Mouse (Mus musculus) neural tube, embryonic 15.5 days (tissue): ENCODE measurements around the gene Gm49355. TPM values are rescaled to one million over a fixed set of nuclear protein-coding genes. Genes with fewer than 3 reads are reported as not detected.

Experiments used
- ATAC-seq: fragments of 200-750 bp; cut with Nextera tagmentation; 2 replicates; pipeline ENCODE4 v1.8.0; 2017; ENCODE audit warnings: mild to moderate bottlenecking, moderate TSS enrichment, moderate library complexity; ENCODE audit not compliant: low FRiP score
- H3K27ac ChIP-seq: fragments of 300-500 bp; sonication (generic); replicated peaks from 2 replicates; pipeline ENCODE4 v1.5.1; 2015; ENCODE audit warnings: mild to moderate bottlenecking, inconsistent platforms
- H3K27me3 ChIP-seq: fragments of 300-500 bp; sonication (generic); replicated peaks from 2 replicates; pipeline ENCODE4 v1.6.1; 2015; ENCODE audit warnings: inconsistent platforms
- H3K36me3 ChIP-seq: fragments of 300-500 bp; sonication (generic); 2 replicates; pipeline ENCODE4 v1.6.1; 2015; ENCODE audit warnings: inconsistent platforms
- H3K4me1 ChIP-seq: fragments of 300-500 bp; sonication (generic); 2 replicates; pipeline ENCODE4 v1.6.1; 2015; ENCODE audit warnings: inconsistent platforms
- H3K4me2 ChIP-seq: fragments of 300-500 bp; sonication (generic); 2 replicates; pipeline ENCODE4 v1.6.1; 2015; ENCODE audit warnings: inconsistent platforms, mild to moderate bottlenecking, moderate library complexity
- H3K4me3 ChIP-seq: fragments of 300-500 bp; sonication (generic); replicated peaks from 2 replicates; pipeline ENCODE4 v1.5.1; 2015; ENCODE audit warnings: mild to moderate bottlenecking, inconsistent platforms
- H3K9ac ChIP-seq: fragments of 300-500 bp; sonication (generic); replicated peaks from 2 replicates; pipeline ENCODE4 v1.6.1; 2015; ENCODE audit warnings: mild to moderate bottlenecking, inconsistent platforms
- H3K9me3 ChIP-seq: fragments of 300-500 bp; sonication (generic); replicated peaks from 2 replicates; pipeline ENCODE4 v1.6.1; 2016; ENCODE audit warnings: inconsistent platforms
- WGBS: fragments of 180-500 bp; shearing (Covaris S2); methylation state at CpG from one replicate; pipeline ENCODE4 v1.1.7; 2015; ENCODE audit warnings: mixed read lengths; 5-methylcytosine and 5-hydroxymethylcytosine counted together
- polyA plus RNA-seq: library from polyadenylated mRNA; unstranded; fragments of >200 nt; fragmentation: Nextera tagmentation; extraction: Ambion mirVana; gene quantifications from 2 replicates; pipeline ENCODE4 v1.2.1, GENCODE M21; 2015

The Gm49355 gene
- polyA plus RNA-seq, 1 experiment from 2014 or later: 0.08 TPM

DNA sequence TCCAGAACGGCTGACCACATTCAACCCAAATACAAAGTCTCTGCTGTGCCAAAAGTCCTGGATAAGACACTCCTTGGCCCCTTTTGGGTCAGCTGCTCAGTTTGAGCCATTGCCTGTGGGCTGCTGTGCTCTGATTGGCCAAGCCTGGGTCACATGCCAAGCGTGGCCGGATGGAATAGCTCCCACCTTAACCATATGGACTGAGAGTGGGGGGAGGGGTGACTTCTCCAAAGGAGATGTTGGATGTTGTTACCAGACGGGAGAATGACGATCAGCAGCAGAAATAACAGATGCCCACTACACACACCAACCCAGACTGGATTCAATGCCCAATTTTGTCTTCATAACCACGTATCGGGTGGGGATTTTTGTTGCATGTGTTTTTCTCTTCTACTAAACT lies 51.1 kb downstream of the Gm49355 start:
- no peak for ATAC-seq
- Histone ChIP-seq H3K9me3 (no peaks in the 10 kb centered on the region), H3K4me2 (no peak overlapping the region), H3K4me1 (peaks cover 5% of the 10 kb centered on the region), H3K4me3 (no peak overlapping the region), H3K9ac (no peak overlapping the region), H3K36me3 (no peaks in the 10 kb centered on the region), H3K27ac (no peak overlapping the region), H3K27me3 (peaks cover 76% of the 10 kb centered on the region)
- 54% methylated on average over 7 of the region's 7 CpGs for WGBS

DNA sequence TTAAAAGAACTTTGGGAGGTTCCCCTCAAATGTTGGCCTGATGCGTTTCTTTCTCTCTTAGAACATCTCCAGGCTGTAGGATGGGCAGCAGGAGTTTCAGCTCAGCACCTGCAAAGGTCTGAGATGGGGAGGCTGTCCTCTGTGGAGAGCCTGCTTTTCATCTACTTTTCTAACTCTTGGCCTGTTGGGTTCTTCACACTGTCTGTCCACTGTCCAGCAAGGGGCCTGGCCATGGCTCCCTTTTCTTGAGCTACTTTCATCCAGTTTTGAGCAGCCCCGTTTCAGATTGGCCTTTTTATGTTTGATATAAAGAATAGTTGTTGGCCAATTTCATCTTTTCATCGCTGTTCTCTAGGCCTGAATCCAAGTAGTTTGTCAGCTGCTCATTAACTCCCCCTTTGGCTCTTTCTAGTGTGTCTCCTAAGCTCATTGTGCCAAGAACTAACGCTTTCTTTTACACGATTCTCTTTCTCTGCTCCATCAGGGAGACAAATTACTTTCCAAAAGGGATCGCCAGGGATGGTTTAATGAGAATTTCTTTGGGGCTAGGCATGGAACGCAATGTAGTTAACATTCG lies 53.7 kb downstream of the Gm49355 start:
- 3% methylated on average over 8 of the region's 8 CpGs for WGBS
- peaks cover 11% of the 10 kb centered on the region for H3K4me1 ChIP-seq
- H3K36me3 ChIP-seq: no peaks in the 10 kb centered on the region
- no peaks in the 10 kb centered on the region for H3K9me3 ChIP-seq
- no peak overlapping the region for H3K9ac ChIP-seq
- no peak overlapping the region for H3K4me2 ChIP-seq
- H3K27me3 ChIP-seq: peaks cover 89% of the 10 kb centered on the region
- H3K27ac ChIP-seq: no peak overlapping the region
- ATAC-seq: no peak
- no peak overlapping the region for H3K4me3 ChIP-seq

DNA sequence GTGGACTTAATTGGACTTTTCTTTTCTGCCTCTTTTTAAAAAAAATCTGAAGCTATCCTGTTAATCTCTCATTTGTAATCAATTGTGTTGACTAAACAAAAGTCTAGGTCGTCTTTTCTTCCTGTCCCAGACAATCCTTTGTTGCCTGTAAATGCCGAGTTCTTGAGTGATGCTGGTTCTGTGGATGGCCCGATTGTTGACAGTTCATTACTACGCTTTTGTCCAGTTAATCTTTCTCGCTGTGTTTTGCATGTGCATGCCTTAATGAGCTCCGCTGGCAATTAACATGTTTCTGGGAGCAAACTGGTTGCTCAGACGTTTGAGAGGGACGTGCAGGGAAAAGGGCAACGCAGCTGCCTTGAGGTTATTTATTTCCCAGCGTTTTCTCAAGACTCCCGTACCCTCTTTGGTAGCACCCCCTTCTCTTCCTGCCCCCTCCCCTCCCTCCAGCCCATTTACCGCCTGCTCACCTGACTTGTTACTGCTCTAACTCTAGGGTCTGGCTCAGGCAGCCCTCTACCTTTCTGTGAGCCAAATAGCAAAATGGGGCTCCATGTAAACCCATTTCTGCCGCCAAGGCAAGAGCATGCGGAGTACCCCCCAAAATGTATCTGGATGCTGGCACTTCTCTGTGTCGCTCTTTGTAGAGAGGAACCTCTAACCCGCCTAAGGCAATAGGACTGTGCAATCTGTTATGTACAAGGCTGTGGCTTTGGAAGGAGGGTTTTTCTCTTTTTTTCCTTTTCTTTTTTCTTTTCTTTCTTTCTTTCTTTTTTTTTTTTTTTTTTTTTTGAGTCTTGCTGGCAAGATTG lies 54.4 kb downstream of the Gm49355 start:
- ATAC-seq: no peak
- H3K4me3 ChIP-seq: no peak overlapping the region
- no peak overlapping the region for H3K9ac ChIP-seq
- no peaks in the 10 kb centered on the region for H3K9me3 ChIP-seq
- H3K27me3 ChIP-seq: peaks cover 88% of the 10 kb centered on the region
- H3K4me1 ChIP-seq: peaks cover 11% of the 10 kb centered on the region
- H3K36me3 ChIP-seq: no peaks in the 10 kb centered on the region
- WGBS: 1% methylated on average over 16 of the region's 16 CpGs
- no peak overlapping the region for H3K27ac ChIP-seq
- peak overlapping the region; percentile 1; the same call in 1 of the 2 replicates for H3K4me2 ChIP-seq

DNA sequence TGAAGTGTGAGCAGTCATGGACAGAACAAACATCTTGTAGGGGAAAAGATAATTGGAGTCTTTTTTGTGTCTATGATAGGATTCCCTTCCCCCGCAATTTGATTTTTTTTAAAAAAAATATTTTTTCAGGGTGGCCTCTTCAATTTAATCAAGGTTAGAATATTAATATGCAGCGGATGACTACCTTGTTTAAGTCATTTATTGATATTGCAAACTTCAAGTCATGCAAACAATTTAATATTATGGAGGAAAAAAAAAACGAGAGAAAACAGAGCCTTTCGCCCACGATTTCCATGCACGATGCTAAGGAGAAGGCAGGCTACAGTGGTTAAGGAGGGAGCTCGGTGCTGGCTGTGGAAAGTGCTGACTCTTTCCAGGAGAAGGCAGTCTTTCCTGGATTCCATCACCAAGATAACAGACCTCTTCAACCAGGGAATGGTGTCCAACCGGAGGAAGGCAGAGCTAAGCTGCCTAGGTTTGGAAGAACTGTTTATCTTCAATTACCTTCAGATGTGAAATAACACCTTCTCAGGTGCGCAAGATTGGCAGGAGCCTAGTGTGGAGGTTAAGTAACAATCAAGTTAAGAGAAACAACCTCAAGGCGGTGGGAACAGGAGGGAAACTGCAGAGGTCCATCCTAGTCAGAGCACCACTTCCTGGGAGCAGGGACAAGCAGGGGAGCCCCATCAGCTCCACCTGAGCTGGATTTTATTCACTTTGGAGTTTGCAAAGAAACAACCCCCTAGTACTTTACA lies 55.2 kb downstream of the Gm49355 start:
- H3K27me3 ChIP-seq: peaks cover 91% of the 10 kb centered on the region
- no peak overlapping the region for H3K4me2 ChIP-seq
- ATAC-seq: no peak
- no peak overlapping the region for H3K27ac ChIP-seq
- H3K4me1 ChIP-seq: peaks cover 11% of the 10 kb centered on the region
- H3K36me3 ChIP-seq: no peaks in the 10 kb centered on the region
- H3K9me3 ChIP-seq: no peaks in the 10 kb centered on the region
- 2% methylated on average over 10 of the region's 10 CpGs for WGBS
- H3K4me3 ChIP-seq: no peak overlapping the region
- no peak overlapping the region for H3K9ac ChIP-seq

DNA sequence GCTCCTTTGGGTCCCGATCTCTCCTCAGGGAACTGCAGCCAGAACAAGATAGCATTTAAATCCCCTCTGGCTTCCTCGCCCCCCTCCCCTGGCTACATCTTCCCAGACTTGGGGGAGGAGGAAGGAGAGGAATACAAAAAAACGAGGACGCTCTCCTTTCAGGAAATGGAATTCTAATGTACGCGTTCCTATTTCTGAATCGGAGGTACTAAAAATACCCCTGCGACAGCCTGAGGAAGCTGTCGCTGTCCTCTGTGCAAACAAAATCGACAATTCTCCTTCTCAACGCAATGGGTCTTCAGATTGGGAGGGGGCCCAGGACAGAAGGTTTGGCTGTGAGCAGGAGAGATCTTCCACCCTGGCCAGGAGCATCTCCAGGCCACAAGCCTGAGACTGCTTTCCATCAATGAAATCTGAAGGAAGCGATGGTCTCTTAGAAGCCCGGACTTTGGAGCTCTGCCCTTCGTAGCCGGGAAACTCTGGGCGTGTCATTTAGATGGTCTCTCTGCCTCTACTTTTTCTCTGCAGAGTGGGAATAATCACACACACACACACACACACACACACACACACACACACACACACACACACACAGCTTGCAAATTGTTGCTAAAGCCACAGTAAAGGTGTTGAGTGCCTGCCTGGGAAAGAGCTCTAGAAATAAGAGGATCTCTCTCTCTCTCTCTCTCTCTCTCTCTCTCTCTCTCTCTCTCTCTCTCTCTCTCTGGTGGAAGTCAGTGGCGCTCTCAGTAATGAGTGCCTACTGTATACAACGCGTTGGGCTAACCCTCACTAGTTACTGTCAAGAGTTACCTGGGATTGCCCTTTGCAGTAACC lies 56.7 kb downstream of the Gm49355 start:
- no peak overlapping the region for H3K9ac ChIP-seq
- H3K4me2 ChIP-seq: no peak overlapping the region
- ATAC-seq: no peak
- no peak overlapping the region for H3K4me3 ChIP-seq
- peaks cover 23% of the 10 kb centered on the region for H3K4me1 ChIP-seq
- peaks cover 91% of the 10 kb centered on the region for H3K27me3 ChIP-seq
- 1% methylated on average over 19 of the region's 19 CpGs for WGBS
- H3K27ac ChIP-seq: no peak overlapping the region
- no peaks in the 10 kb centered on the region for H3K36me3 ChIP-seq
- H3K9me3 ChIP-seq: no peaks in the 10 kb centered on the region

DNA sequence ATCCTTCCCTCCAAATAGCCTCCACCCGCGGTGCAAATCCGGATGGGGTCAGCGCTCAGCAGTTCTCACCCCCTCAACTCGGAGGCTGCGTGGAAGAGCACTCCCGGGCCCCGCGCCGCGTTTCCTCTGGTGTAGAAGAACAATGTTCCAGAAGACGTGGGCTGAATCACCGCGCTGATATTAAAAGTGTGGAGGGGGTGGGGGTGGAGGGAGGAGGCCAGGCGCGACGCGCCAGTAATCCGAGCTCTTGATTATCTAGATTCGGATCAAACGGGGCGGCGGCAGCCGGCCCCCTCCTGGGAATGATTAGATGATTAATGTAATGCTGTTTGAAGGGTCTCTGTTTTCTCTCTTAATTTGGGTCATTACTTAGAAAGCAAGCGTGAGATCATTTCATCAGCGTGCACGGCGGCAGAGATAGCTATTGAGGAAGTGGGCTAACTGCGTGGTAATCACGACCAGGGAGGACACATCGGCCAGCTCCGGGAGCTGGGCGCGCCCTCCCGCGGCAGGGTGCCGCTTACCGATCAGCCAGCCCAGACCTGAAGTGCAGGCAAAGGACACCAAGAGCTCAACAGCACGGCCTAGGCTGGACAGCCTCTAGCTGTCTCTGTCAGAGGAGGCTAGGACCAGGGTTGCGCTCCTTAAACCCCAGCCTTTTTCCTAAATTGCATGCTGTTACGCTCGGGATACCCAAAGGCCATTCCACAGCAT lies 57.5 kb downstream of the Gm49355 start:
- peaks cover 91% of the 10 kb centered on the region for H3K27me3 ChIP-seq
- no peak overlapping the region for H3K4me3 ChIP-seq
- no peak for ATAC-seq
- 0 out of 2 replicates have a peak overlapping the region, but pooled peaks have one; percentile 9 for H3K4me2 ChIP-seq
- no peaks in the 10 kb centered on the region for H3K36me3 ChIP-seq
- no peak overlapping the region for H3K27ac ChIP-seq
- no peaks in the 10 kb centered on the region for H3K9me3 ChIP-seq
- WGBS: under 1% methylated on average over 42 of the region's 42 CpGs
- peaks cover 31% of the 10 kb centered on the region for H3K4me1 ChIP-seq
- no peak overlapping the region for H3K9ac ChIP-seq

DNA sequence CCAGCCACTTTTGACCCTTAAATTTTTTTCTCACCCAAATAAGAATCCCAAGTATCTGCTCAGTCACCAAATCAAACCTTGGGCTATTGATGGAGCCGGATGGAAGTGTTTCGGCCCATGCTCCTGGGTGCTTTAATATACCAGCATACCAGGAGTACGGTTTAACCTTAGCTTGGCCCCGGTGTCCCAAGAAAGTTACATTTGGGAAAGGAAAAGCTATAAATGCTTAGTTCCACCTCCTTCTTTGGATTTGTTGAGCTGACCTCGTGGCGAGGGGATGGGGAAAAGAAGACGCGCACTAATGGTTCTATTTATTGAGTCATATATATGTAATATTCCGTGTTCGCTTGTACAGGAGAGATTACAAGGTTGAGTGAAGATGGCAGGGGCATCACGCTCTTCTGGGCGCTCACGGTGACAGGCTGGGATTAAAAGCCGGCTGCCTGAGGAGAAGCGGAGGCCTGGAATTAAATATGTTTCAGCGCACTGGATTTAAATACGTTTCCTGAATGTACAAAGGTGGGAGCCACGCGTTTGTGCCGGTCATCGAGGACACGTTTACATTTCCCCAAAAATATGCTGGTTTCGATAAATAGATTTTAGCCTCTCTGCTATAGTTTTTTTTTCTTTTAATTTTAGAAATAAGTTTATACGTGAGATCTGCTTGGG lies 58.1 kb downstream of the Gm49355 start:
- no peak for ATAC-seq
- WGBS: 3% methylated on average over 24 of the region's 24 CpGs
- Histone ChIP-seq H3K27ac (no peak overlapping the region), H3K9me3 (no peaks in the 10 kb centered on the region), H3K4me3 (no peak overlapping the region), H3K27me3 (peaks cover 90% of the 10 kb centered on the region), H3K9ac (no peak overlapping the region), H3K4me2 (no peak overlapping the region), H3K4me1 (peaks cover 37% of the 10 kb centered on the region), H3K36me3 (no peaks in the 10 kb centered on the region)

DNA sequence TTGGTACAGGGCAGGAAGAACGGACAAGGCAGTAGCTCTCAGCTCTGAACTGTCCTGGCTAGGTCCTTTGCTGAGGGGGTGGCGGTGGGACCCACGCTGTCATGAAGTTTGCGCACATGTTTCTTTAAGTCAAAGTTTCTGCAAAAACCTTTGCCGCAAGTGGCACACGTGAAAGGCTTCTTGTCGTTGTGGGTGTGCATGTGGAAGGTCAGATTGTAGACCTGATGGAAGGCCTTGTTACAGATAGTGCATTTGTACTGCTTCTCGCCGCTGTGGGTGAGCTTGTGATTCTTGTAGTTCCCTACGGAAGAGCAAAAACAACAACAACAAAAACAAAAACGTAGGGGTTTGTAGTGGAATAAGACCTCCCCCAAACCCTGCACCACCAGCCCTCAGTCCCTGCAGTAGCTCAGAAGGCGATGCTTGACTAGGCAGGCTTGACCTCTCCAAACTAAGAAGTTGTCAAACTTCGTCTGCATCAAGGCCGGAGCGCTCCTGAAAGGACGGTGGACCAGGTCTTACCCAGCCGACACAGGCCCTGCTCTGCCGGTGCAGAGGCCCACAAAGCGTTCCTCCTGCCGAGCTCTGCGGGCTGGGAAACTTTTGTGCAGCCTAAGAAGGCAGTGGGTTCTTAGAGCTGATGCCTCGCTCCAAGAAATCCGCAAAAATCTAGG lies 58.8 kb downstream of the Gm49355 start:
- Histone ChIP-seq H3K4me1 (peaks cover 37% of the 10 kb centered on the region), H3K36me3 (no peaks in the 10 kb centered on the region), H3K9me3 (no peaks in the 10 kb centered on the region), H3K4me2 (no peak overlapping the region), H3K27me3 (peaks cover 89% of the 10 kb centered on the region), H3K9ac (no peak overlapping the region), H3K27ac (no peak overlapping the region), H3K4me3 (no peak overlapping the region)
- no peak for ATAC-seq
- 2% methylated on average over 23 of the region's 23 CpGs for WGBS

DNA sequence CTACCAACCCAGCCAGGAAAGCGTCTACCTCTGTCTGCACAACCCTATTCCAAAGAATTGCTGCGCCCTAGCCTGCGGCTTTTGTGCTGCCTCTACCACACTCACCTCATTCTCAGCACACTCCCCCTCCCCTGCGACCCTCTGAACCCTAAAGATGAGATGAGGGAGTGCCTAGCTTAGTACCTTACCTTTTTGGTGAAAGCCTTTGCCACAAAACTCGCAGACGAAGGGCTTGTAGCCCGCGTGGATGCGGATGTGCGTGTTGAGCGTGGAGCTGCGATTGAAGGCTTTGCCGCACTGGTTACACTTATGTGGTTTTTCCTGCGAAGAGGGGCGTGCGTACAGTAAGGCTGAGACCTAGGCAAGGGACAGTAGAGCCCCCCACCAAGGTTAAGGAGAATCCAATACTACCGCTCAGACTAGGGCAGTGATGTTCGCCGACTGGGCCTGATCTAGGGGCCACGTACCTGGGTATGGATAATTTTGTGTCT lies 59.7 kb downstream of the Gm49355 start:
- WGBS: under 1% methylated on average over 20 of the region's 20 CpGs
- no peak overlapping the region for H3K27ac ChIP-seq

More for the DNA sequence above, 59.7 kb downstream of the Gm49355 start:
- Histone ChIP-seq H3K36me3 (no peaks in the 10 kb centered on the region), H3K27me3 (peaks cover 90% of the 10 kb centered on the region), H3K9me3 (no peaks in the 10 kb centered on the region), H3K4me3 (no peak overlapping the region), H3K4me2 (no peak overlapping the region), H3K9ac (no peak overlapping the region), H3K4me1 (peaks cover 32% of the 10 kb centered on the region)
- no peak for ATAC-seq
